Mouse (Mus musculus): ENCODE measurements at regions not wholly inside any gene's neighbourhood (a gene's known extent, or its start where the extent isn't known, plus 50 kb on each side); places are given as distances from the start of the nearest gene placed in this dataset.

- no peak for DNase-seq
These were observed 179.5 kb downstream of the Ets1 start for GRCm38 (mm10) chr9:32815473-32815872.

GRCm38 (mm10) chr9:32816649-32817425 lies 180.8 kb downstream of the Ets1 start:
- peak; percentile 98 for DNase-seq

GRCm38 (mm10) chr9:32817442-32818358 lies 181.7 kb downstream of the Ets1 start:
- DNase-seq = no peak

GRCm38 (mm10) chr9:32823439-32824133 lies 187.6 kb downstream of the Ets1 start:
- peak; percentile 50 for DNase-seq

- DNase-seq = no peak
These were observed 188.1 kb downstream of the Ets1 start for GRCm38 (mm10) chr9:32824134-32824531.

GRCm38 (mm10) chr9:32830268-32830891 lies 194.4 kb downstream of the Ets1 start:
- peak; percentile 89 for DNase-seq

- DNase-seq = peak; percentile 93
These were observed 197.4 kb downstream of the Ets1 start for GRCm38 (mm10) chr9:32833373-32833772.

GRCm38 (mm10) chr9:32834751-32835625 lies 199.0 kb downstream of the Ets1 start:
- peak; percentile 96 for DNase-seq

- DNase-seq = peak; percentile 96
These were observed 199.6 kb downstream of the Ets1 start for GRCm38 (mm10) chr9:32835626-32835971.

- peak; percentile 74 for DNase-seq
These were observed 200.3 kb downstream of the Ets1 start for GRCm38 (mm10) chr9:32836371-32836770.

- DNase-seq = no peak
These were observed 211.3 kb downstream of the Ets1 start for GRCm38 (mm10) chr9:32847361-32847760.

- DNase-seq = no peak
These were observed 216.3 kb downstream of the Ets1 start for GRCm38 (mm10) chr9:32852282-32852681.

GRCm38 (mm10) chr9:32863286-32863685 lies 227.3 kb downstream of the Ets1 start:
- no peak for DNase-seq

GRCm38 (mm10) chr9:32868936-32869335 lies 232.9 kb downstream of the Ets1 start:
- DNase-seq = peak; percentile 88

GRCm38 (mm10) chr9:32874306-32874875 lies 238.4 kb downstream of the Ets1 start:
- peak; percentile 71 for DNase-seq

- DNase-seq = peak; percentile 40
These were observed 247.0 kb downstream of the Ets1 start for GRCm38 (mm10) chr9:32882819-32883587.

GRCm38 (mm10) chr9:32886008-32886650 lies 250.1 kb downstream of the Ets1 start:
- DNase-seq = peak; percentile 98

- peak; percentile 95 for DNase-seq
These were observed 263.8 kb downstream of the Ets1 start for GRCm38 (mm10) chr9:32899801-32900200.

GRCm38 (mm10) chr9:32901287-32901686 lies 265.3 kb downstream of the Ets1 start:
- DNase-seq = peak; percentile 99

Data from heart, adult 11 months (tissue).